Mouse (Mus musculus): ENCODE measurements around the gene Camta1. TPM values are rescaled to one million over a fixed set of nuclear protein-coding genes. Genes with fewer than 3 reads are reported as not detected.

The Camta1 gene
- polyA plus RNA-seq, 1 experiment from 2014 or later = 123 TPM

GRCm38 (mm10) chr4:151741249-151742137 is 120.2 kb downstream of the Camta1 start:
- H3K4me2 ChIP-seq (ENCODE audit: low read length) = no peak overlapping the region
- no peak overlapping the region for H3K27ac ChIP-seq (ENCODE audit: low read depth, low read length)
- H3K9me3 ChIP-seq (replicated peaks; ENCODE audit: control insufficient read depth, low read length) = no peaks in the 10 kb centered on the region
- DNase-seq (ENCODE audit: low spot score) (peak; percentile 30), ATAC-seq (no peak)
- no peaks in the 10 kb centered on the region for H3K36me3 ChIP-seq (ENCODE audit: control insufficient read depth, insufficient read depth, low read length)
- WGBS = 68% methylated on average over 20 of the region's 20 CpGs
- no peak overlapping the region for H3K4me3 ChIP-seq (ENCODE audit: low read depth, low read length)
- H3K9ac ChIP-seq (ENCODE audit: low read length) = no peak overlapping the region
- peaks cover 10% of the 10 kb centered on the region; the same call in 1 of the 2 replicates for H3K4me1 ChIP-seq (ENCODE audit: control insufficient read depth, insufficient read depth, low read length)
- no peaks in the 10 kb centered on the region for H3K27me3 ChIP-seq (replicated peaks; ENCODE audit: control insufficient read depth, insufficient read depth, low read length)

- H3K4me2 ChIP-seq (ENCODE audit: low read length) = no peak overlapping the region
- WGBS = 82% methylated on average over 12 of the region's 12 CpGs
- H3K27ac ChIP-seq (ENCODE audit: low read depth, low read length) = no peak overlapping the region
- ATAC-seq = no peak
- H3K9me3 ChIP-seq (replicated peaks; ENCODE audit: control insufficient read depth, low read length) = no peaks in the 10 kb centered on the region
- H3K4me3 ChIP-seq (ENCODE audit: low read depth, low read length) = no peak overlapping the region
- peaks cover 10% of the 10 kb centered on the region; the same call in 1 of the 2 replicates for H3K4me1 ChIP-seq (ENCODE audit: control insufficient read depth, insufficient read depth, low read length)
- no peak overlapping the region for H3K9ac ChIP-seq (ENCODE audit: low read length)
- H3K27me3 ChIP-seq (replicated peaks; ENCODE audit: control insufficient read depth, insufficient read depth, low read length) = no peaks in the 10 kb centered on the region
- H3K36me3 ChIP-seq (ENCODE audit: control insufficient read depth, insufficient read depth, low read length) = no peaks in the 10 kb centered on the region
- no peak for DNase-seq (ENCODE audit: low spot score)
Observed at GRCm38 (mm10) chr4:151739348-151739956, 122.2 kb downstream of the Camta1 start.

GRCm38 (mm10) chr4:151738875-151739274 is 122.8 kb downstream of the Camta1 start:
- no peak overlapping the region for H3K4me2 ChIP-seq (ENCODE audit: low read length)
- peak; percentile 45 for DNase-seq (ENCODE audit: low spot score)
- no peak; the same call in 1 of the 2 replicates for ATAC-seq
- 67% methylated on average over 11 of the region's 11 CpGs for WGBS
- no peaks in the 10 kb centered on the region for H3K36me3 ChIP-seq (ENCODE audit: control insufficient read depth, insufficient read depth, low read length)
- H3K9ac ChIP-seq (ENCODE audit: low read length) = no peak overlapping the region
- no peaks in the 10 kb centered on the region for H3K27me3 ChIP-seq (replicated peaks; ENCODE audit: control insufficient read depth, insufficient read depth, low read length)
- H3K27ac ChIP-seq (ENCODE audit: low read depth, low read length) = no peak overlapping the region
- H3K4me3 ChIP-seq (ENCODE audit: low read depth, low read length) = no peak overlapping the region
- no peaks in the 10 kb centered on the region for H3K9me3 ChIP-seq (replicated peaks; ENCODE audit: control insufficient read depth, low read length)
- H3K4me1 ChIP-seq (ENCODE audit: control insufficient read depth, insufficient read depth, low read length) = peaks cover 10% of the 10 kb centered on the region; the same call in 1 of the 2 replicates

GRCm38 (mm10) chr4:151738280-151738679 is 123.4 kb downstream of the Camta1 start:
- ATAC-seq (no peak), DNase-seq (ENCODE audit: low spot score) (peak; percentile 50)
- Histone ChIP-seq H3K4me2 (ENCODE audit: low read length) (no peak overlapping the region), H3K27me3 (replicated peaks; ENCODE audit: control insufficient read depth, insufficient read depth, low read length) (no peaks in the 10 kb centered on the region), H3K4me1 (ENCODE audit: control insufficient read depth, insufficient read depth, low read length) (peaks cover 10% of the 10 kb centered on the region; the same call in 1 of the 2 replicates), H3K27ac (ENCODE audit: low read depth, low read length) (no peak overlapping the region), H3K4me3 (ENCODE audit: low read depth, low read length) (no peak overlapping the region), H3K9ac (ENCODE audit: low read length) (no peak overlapping the region), H3K36me3 (ENCODE audit: control insufficient read depth, insufficient read depth, low read length) (no peaks in the 10 kb centered on the region), H3K9me3 (replicated peaks; ENCODE audit: control insufficient read depth, low read length) (no peaks in the 10 kb centered on the region)
- 64% methylated on average over 5 of the region's 5 CpGs for WGBS

GRCm38 (mm10) chr4:151732668-151733067 is 129.0 kb downstream of the Camta1 start:
- Histone ChIP-seq H3K4me2 (ENCODE audit: low read length) (no peak overlapping the region), H3K9me3 (replicated peaks; ENCODE audit: control insufficient read depth, low read length) (no peaks in the 10 kb centered on the region), H3K27ac (ENCODE audit: low read depth, low read length) (no peak overlapping the region), H3K4me3 (ENCODE audit: low read depth, low read length) (no peak overlapping the region), H3K36me3 (ENCODE audit: control insufficient read depth, insufficient read depth, low read length) (no peaks in the 10 kb centered on the region), H3K4me1 (ENCODE audit: control insufficient read depth, insufficient read depth, low read length) (no peaks in the 10 kb centered on the region), H3K9ac (ENCODE audit: low read length) (no peak overlapping the region), H3K27me3 (replicated peaks; ENCODE audit: control insufficient read depth, insufficient read depth, low read length) (no peaks in the 10 kb centered on the region)
- DNase-seq (ENCODE audit: low spot score) = no peak
- no peak for ATAC-seq
- WGBS = 73% methylated on average over 10 of the region's 10 CpGs

GRCm38 (mm10) chr4:151730037-151730759 is 131.5 kb downstream of the Camta1 start:
- Histone ChIP-seq H3K4me3 (ENCODE audit: low read depth, low read length) (no peak overlapping the region), H3K4me1 (ENCODE audit: control insufficient read depth, insufficient read depth, low read length) (no peaks in the 10 kb centered on the region), H3K9me3 (replicated peaks; ENCODE audit: control insufficient read depth, low read length) (no peaks in the 10 kb centered on the region), H3K9ac (ENCODE audit: low read length) (no peak overlapping the region), H3K36me3 (ENCODE audit: control insufficient read depth, insufficient read depth, low read length) (no peaks in the 10 kb centered on the region), H3K27me3 (replicated peaks; ENCODE audit: control insufficient read depth, insufficient read depth, low read length) (no peaks in the 10 kb centered on the region), H3K4me2 (ENCODE audit: low read length) (no peak overlapping the region), H3K27ac (ENCODE audit: low read depth, low read length) (no peak overlapping the region)
- ATAC-seq (no peak), DNase-seq (ENCODE audit: low spot score) (no peak)
- WGBS = 85% methylated on average over 4 of the region's 4 CpGs

GRCm38 (mm10) chr4:151729116-151729515 is 132.6 kb downstream of the Camta1 start:
- H3K4me3 ChIP-seq (ENCODE audit: low read depth, low read length) = no peak overlapping the region
- no peaks in the 10 kb centered on the region for H3K36me3 ChIP-seq (ENCODE audit: control insufficient read depth, insufficient read depth, low read length)
- no peak overlapping the region for H3K9ac ChIP-seq (ENCODE audit: low read length)
- H3K4me2 ChIP-seq (ENCODE audit: low read length) = no peak overlapping the region
- no peaks in the 10 kb centered on the region for H3K4me1 ChIP-seq (ENCODE audit: control insufficient read depth, insufficient read depth, low read length)
- H3K9me3 ChIP-seq (replicated peaks; ENCODE audit: control insufficient read depth, low read length) = no peaks in the 10 kb centered on the region
- WGBS = 80% methylated on average over 4 of the region's 4 CpGs
- no peak overlapping the region for H3K27ac ChIP-seq (ENCODE audit: low read depth, low read length)
- DNase-seq (ENCODE audit: low spot score) = no peak
- H3K27me3 ChIP-seq (replicated peaks; ENCODE audit: control insufficient read depth, insufficient read depth, low read length) = no peaks in the 10 kb centered on the region
- ATAC-seq = no peak

GRCm38 (mm10) chr4:151728391-151729065 is 133.1 kb downstream of the Camta1 start:
- ATAC-seq (no peak), DNase-seq (ENCODE audit: low spot score) (peak; percentile 53)
- Histone ChIP-seq H3K27me3 (replicated peaks; ENCODE audit: control insufficient read depth, insufficient read depth, low read length) (no peaks in the 10 kb centered on the region), H3K9me3 (replicated peaks; ENCODE audit: control insufficient read depth, low read length) (no peaks in the 10 kb centered on the region), H3K4me2 (ENCODE audit: low read length) (no peak overlapping the region), H3K4me1 (ENCODE audit: control insufficient read depth, insufficient read depth, low read length) (no peaks in the 10 kb centered on the region), H3K27ac (ENCODE audit: low read depth, low read length) (no peak overlapping the region), H3K36me3 (ENCODE audit: control insufficient read depth, insufficient read depth, low read length) (no peaks in the 10 kb centered on the region), H3K4me3 (ENCODE audit: low read depth, low read length) (no peak overlapping the region), H3K9ac (ENCODE audit: low read length) (no peak overlapping the region)
- WGBS = 69% methylated on average over 11 of the region's 11 CpGs
